Mouse (Mus musculus): ENCODE measurements at regions not wholly inside any gene's neighbourhood (a gene's known extent, or its start where the extent isn't known, plus 50 kb on each side); places are given as distances from the start of the nearest gene placed in this dataset.

DNA sequence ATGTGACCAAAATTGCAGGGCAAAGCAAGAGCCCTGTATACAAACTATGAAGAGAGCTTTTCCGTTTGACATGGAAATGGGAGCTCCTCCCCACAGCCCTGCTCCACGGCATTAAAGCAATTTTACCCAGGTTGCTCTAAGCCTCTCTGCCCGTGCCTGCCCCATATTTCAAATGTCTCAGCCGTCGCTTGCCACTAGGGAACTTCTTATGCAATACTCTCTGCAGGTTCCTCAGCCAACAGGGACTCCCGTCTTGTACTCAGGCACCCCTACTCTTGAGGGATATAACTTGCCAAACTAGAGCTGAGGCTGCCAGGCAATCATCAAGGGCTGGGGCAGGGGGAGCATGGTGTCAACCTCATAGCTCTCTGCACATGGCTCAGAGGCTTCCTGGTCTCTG lies 145.1 kb downstream of the Cdh26 start:
- no peak for TF ChIP-seq CTCF (conservative IDR thresholded peaks at IDR 0.05)
- no peak for DNase-seq (ENCODE audit: low spot score in 2 of 2)
- Histone ChIP-seq H3K27ac (no peak overlapping the region), H3K4me3 (no peak overlapping the region)

DNA sequence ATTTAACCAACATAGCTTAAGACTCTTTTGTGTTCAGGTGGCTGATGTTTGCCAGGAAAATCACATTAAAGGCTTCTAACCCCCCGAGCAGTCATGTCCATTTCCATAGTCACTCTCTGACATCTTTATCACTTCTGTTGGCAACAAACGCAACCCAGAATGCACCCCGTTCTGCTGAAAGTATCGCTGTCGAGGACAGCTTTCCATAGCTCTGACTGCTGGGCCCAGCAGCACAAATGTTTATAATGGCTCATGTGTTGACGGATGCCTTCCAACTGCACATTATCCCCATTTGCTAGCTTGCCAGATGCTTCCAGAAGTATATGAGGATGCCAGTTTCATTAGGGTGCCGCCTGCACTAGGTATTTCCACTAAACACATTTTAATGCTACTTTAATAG lies 145.7 kb downstream of the Cdh26 start:
- H3K4me3 ChIP-seq: no peak overlapping the region
- no peak for DNase-seq (ENCODE audit: low spot score in 2 of 2)
- H3K27ac ChIP-seq: no peak overlapping the region
- TF ChIP-seq CTCF (conservative IDR thresholded peaks at IDR 0.05): no peak

DNA sequence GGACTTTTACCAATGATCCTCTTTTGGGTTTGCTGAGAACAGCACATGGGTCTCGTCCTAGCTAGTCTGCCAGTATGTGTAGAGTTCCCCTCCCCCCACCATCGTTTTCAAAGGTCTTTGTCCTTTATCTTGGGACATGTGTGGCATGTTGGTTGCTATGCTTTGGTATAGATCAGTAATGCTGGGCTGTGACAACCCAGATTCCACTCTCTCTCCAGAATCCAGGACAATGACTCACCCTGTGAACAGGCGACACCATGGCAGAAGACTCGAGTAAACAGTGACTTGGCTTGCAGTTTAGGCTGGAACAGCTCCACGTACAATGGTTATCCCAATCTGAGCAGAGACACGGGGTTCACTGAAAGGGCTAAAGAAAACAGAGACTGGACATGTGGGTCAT lies 149.2 kb downstream of the Cdh26 start:
- Histone ChIP-seq H3K4me3 (no peak overlapping the region), H3K27ac (no peak overlapping the region)
- TF ChIP-seq CTCF (conservative IDR thresholded peaks at IDR 0.05): no peak
- no peak for DNase-seq (ENCODE audit: low spot score in 2 of 2)

DNA sequence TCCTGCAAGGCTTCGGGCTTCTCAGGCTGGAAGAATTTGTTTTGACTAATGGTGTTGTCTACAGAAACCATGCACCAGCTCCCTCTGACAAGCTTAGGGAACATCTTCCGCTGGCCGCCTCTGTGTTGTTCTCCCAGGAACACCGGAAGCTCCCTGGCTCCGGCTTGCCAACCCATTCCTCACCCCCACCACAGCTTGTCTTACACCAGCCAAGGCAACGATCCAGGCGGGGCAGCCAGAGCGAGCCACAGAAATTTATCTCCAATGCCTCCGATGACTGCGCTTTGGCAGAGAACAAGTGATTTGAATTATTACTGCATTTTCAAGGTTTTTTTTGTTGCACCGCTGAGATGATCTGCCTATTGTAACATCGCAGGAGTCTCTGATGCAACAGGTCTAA lies 151.0 kb downstream of the Cdh26 start:
- peak in 1 of 2 experiments; percentile 1 for DNase-seq (ENCODE audit: low spot score in 2 of 2)
- no peak for TF ChIP-seq CTCF (conservative IDR thresholded peaks at IDR 0.05)
- Histone ChIP-seq H3K4me3 (no peak overlapping the region), H3K27ac (no peak overlapping the region)

DNA sequence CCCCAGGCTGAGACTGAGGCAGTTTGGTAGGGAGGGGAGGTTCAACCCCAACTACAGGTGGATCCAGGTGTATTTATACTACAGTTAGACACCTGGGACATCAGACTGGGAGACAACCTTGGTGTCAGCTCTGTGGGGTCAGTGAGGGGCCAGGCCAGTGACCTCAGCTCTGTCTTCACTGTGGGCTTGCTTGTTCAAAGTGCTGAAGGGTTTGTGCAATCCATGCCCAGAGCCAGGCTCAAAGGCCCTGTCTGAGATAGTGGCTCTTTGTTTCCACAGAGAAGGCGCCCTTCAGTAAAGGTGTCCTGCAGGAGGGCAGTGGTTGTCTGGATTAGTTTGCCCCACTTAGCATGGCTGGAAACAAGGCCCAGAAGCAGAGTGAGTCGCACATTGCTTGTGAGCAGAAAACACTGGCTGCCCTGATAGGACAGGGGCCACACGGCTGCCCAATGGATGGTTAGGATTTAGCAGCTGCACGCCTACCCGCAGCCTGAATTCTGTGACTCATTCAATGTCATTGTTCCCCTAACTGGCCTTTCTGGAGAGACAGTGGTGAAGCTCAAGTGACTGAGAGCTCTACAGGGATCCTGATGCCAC lies 154.7 kb downstream of the Cdh26 start:
- H3K27ac ChIP-seq: no peak overlapping the region
- no peak for DNase-seq (ENCODE audit: low spot score in 2 of 2)
- no peak for TF ChIP-seq CTCF (conservative IDR thresholded peaks at IDR 0.05)

DNA sequence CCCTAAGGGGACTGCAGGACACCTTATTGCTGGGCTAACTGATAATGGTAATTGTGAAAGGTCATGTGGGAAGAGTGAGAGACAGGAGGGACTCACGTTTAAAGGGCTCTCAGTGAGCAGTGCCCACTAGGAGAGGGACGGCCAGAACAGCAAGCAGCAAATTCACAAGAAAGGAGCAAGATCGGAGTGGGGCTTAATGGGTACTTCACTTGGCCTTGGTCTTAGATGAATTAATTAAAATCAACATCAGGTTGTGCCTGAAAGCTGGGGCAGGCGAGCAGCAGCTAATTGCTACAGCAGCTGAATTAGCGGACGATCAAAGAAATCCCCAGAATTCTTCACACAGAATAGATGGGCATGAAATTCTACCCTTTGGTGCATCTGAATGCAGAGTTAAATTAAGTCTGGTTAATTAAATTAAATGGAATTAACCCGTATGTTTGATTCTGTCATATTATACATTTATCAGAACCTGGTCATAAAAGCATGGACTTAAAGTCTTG lies 156.9 kb downstream of the Cdh26 start:
- no peak for TF ChIP-seq CTCF (conservative IDR thresholded peaks at IDR 0.05)
- no peak for DNase-seq (ENCODE audit: low spot score in 2 of 2)
- Histone ChIP-seq H3K4me3 (no peak overlapping the region), H3K27ac (no peak overlapping the region)

More for the DNA sequence above, 154.7 kb downstream of the Cdh26 start:
- no peak overlapping the region for H3K4me3 ChIP-seq

DNA sequence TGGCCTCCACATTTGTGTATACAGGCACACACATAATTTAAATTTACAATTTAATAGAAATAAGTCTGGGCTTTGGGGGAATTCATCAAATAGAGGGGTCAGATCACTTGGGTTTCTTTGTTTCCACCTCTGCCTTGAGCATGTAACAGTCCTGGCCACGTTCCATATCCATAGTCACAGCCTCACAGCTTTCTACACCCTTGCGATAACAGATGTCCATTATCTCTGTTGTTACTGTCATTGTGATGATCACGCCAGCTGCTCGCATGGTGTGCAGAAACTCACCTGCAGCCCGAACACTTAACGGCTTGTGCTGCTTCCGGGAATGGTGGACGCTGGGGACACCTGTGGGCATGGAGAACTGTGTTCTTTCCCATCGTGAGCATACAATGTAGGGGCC lies 163.4 kb downstream of the Cdh26 start:
- Histone ChIP-seq H3K27ac (no peak overlapping the region), H3K4me3 (no peak overlapping the region)
- TF ChIP-seq CTCF (conservative IDR thresholded peaks at IDR 0.05): no peak
- DNase-seq (ENCODE audit: low spot score in 2 of 2): no peak

DNA sequence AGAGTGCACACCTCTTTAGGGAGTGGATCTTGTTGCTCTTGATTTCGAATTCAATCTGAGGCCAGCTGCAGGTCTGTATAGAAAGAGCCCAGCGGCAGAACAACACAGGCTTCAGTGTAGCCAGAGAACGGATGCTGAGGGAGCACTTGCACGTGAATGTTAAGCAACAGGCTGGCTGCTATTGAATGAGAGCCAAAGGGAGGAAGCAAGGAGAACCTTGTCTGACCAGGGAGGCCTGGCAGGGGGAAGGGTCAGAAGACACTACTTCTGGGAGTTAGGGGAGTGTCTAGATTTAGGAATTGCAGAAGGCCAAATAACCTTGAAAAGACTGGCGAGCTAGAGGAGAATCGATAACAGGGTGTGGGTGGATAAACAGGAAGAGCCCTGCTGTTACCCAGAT lies 163.8 kb downstream of the Cdh26 start:
- DNase-seq (ENCODE audit: low spot score in 2 of 2): no peak
- TF ChIP-seq CTCF (conservative IDR thresholded peaks at IDR 0.05): no peak
- Histone ChIP-seq H3K4me3 (no peak overlapping the region), H3K27ac (no peak overlapping the region)

DNA sequence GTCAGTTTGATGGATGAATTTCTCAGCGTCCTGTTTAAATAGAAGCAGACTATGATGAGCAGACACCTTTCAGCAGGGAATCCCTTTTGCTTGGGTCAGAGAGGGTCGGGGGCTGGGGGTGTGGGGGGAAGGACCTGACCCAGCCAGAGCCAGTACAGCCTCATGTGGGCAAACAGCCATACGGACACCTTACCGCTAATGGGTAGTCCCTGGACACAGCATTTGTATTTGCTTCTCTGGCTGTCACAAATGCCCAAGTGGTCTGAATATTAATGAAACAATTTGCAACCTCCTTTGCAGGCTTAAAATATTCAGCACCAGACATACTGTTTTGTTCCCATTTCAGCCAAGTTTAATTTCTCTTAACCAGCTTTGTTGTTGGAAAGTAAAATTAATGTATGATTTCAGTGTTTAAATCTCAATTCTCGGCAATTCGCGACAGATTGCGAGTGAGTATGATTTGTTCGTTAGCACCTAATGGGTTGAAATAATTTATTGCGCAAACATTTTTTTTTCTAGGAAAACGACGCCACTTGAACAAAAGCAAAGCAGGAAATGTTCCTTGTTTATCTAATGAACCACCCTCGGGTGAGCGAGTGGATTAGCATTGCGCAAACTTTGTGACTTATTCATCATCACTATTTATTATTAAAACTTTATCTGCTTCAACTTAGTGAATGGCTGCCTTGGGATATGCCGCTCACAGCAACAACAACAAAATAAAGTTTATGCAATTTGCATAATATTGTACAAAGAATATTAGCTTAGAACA lies 166.2 kb downstream of the Cdh26 start:
- H3K4me3 ChIP-seq: peak overlapping the region; percentile 6; the same call in 1 of the 2 replicates
- TF ChIP-seq CTCF (conservative IDR thresholded peaks at IDR 0.05): no peak
- peak in 1 of 2 experiments; percentile 1 for DNase-seq (ENCODE audit: low spot score in 2 of 2)
- no peak overlapping the region for H3K27ac ChIP-seq

DNA sequence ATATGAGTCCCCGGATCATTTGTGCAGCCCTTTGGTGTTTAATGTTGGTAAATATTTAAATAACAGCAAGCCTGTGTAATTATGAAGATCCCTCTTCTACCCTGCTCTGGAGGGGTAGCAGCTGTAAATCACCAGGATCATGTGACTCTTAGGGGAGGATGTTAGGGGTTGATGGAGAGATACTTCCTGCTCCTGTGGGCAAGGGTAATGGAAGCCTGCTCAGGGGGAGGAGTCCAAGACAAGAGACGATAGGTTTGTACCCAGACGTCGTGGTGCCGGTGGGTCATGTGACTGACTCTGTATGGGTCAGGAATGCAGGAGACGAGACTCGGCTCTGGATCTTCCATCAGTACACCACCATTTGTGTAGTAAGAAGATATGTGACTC lies 166.7 kb downstream of the Cdh26 start:
- no peak overlapping the region for H3K4me3 ChIP-seq
- DNase-seq (ENCODE audit: low spot score in 2 of 2): no peak
- no peak overlapping the region for H3K27ac ChIP-seq
- no peak for TF ChIP-seq CTCF (conservative IDR thresholded peaks at IDR 0.05)

DNA sequence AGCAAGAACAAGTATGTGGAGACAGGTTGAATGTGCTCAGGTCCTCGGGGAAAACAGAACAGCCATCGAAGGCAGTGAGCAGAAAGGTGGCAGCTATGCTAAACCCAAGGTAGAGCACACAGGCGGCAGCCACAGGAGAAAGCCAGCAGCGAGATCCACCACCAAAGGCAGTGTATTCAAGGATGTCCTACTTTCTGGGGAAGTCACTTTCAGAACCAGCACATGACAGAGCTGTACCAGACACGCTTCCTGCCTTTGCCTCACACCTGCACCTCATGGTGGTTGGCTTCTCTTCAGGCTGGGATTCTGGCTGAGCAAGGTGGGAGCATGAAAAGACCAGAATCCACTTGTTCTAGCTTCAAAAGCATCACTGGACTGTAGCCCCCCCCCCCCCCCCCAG lies 168.0 kb downstream of the Cdh26 start:
- TF ChIP-seq CTCF (conservative IDR thresholded peaks at IDR 0.05): no peak
- DNase-seq (ENCODE audit: low spot score in 2 of 2): no peak
- Histone ChIP-seq H3K4me3 (no peak overlapping the region), H3K27ac (no peak overlapping the region)

DNA sequence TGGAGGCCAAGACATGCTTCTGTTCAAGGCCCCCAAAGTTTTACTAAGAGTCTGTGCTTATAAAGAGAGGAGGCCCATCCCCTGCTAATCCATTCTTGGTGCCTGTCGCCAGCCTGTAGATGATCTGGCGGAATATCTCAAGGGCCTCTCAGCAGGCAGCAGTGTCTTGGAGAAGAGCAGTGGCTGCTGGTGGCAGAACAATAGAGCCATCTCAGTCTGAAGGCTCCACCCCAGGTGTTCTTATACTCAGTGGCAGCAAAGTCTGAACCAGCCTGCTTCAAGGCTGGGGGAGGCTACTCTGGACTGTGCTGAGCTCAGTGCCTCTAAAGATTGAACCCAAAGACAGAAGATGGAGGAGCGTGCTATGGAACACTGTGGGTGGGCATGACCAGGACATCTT lies 168.5 kb downstream of the Cdh26 start:
- no peak for DNase-seq (ENCODE audit: low spot score in 2 of 2)
- H3K4me3 ChIP-seq: no peak overlapping the region
- H3K27ac ChIP-seq: no peak overlapping the region
- no peak for TF ChIP-seq CTCF (conservative IDR thresholded peaks at IDR 0.05)

DNA sequence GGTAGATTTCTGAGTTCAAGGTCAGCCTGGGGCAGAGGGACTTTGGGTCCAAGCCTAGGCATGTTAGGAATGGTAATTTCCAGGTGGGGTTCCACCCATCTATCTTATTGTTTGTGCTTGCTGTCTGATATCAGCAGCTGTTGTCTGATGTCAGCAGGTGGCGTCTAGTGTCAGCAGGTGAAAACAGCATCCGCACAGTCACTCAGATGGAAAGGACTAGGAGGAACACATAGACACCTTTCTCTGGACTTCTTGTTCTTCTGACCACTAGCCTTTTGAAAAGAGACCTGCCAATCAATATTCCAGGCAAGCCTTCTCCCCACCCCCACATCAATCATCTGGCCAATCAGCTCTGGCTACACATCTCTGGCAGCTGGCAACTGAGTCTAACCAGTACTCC lies 173.1 kb downstream of the Cdh26 start:
- no peak for DNase-seq (ENCODE audit: low spot score in 2 of 2)
- no peak overlapping the region for H3K4me3 ChIP-seq
- TF ChIP-seq CTCF (conservative IDR thresholded peaks at IDR 0.05): no peak
- no peak overlapping the region for H3K27ac ChIP-seq

DNA sequence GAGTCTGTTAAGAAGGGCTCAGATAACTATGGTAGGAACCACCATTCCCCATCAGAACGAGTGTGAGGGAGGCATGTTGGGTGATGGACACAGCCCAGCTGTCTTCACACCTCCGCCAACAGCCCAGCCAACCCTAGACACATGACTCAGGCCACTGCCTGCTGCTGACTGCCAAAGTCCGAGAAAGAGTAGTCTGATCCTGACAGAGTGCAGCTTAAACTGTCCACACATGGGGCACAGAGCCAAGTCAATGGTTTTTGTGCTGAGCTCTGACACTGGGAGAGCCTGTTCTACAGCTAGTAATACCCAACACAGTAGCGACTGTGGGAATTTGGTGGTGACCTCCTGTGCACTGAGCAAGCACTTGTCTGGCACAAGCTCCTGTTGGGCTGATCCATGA lies 176.4 kb downstream of the Cdh26 start:
- peak; percentile 14 to 33 for DNase-seq (ENCODE audit: low spot score in 2 of 2)
- Histone ChIP-seq H3K27ac (no peak overlapping the region), H3K4me3 (no peak overlapping the region)
- TF ChIP-seq CTCF (conservative IDR thresholded peaks at IDR 0.05): no peak
